20 mouse cellular contexts compared by ENCODE assay signal in genomic region chr13:107872137-107872536, GRCm38 (mm10).
DNase-seq lines count a peak whose midpoint lies in the region; ATAC-seq lines count a peak whose summit lies in the region.
"Had no signal": no experiment of that assay in that cellular context is flagged by ENCODE, and none has a peak within 500 bp of the region (broad histone marks: within the 10 kb centered on the region; RNA-seq: fewer than 3 reads in every experiment).

No protein-coding gene starts in this region.

- H3K4me3 ChIP-seq in forebrain, embryonic 14.5 days (ENCODE audit: low read depth, low read length): no peak overlapping the region
- H3K4me3 ChIP-seq in forebrain, embryonic 10.5 days: no peak overlapping the region
- no peak overlapping the region for H3K4me3 ChIP-seq in limb, embryonic 11.5 days (ENCODE audit: low read depth, low read length)
- no peak overlapping the region for H3K4me3 ChIP-seq in limb, embryonic 10.5 days
- 0 out of 2 replicates have a peak overlapping the region, but pooled peaks have one; percentile 10 for H3K4me3 ChIP-seq in limb, embryonic 13.5 days
- H3K4me3 ChIP-seq: erythroblast, embryonic 14.5 days; layer of hippocampus, adult 2 months had no signal

- ATAC-seq in forebrain, embryonic 14.5 days: peak; percentile 40; the same call in 1 of the 2 replicates
- ATAC-seq in limb, embryonic 11.5 days (ENCODE audit: insufficient number of reproducible peaks, low FRiP score, low TSS enrichment, low read depth): no peak
- ATAC-seq in limb, embryonic 13.5 days (ENCODE audit: low FRiP score, low read depth): peak; percentile 61
- ATAC-seq: forebrain, postnatal 0 days; inflammation-experienced regulatory T-cells, adult 6 months; liver, postnatal 0 days had no signal

- no peak for DNase-seq in forebrain, embryonic 14.5 days (ENCODE audit: low spot score)
- DNase-seq in forebrain, embryonic 10.5 days (ENCODE audit: extremely low spot score, low spot score): no peak
- peak; percentile 37 for DNase-seq in limb, embryonic 11.5 days (ENCODE audit: low spot score)
- no peak for DNase-seq in limb, embryonic 10.5 days (ENCODE audit: low spot score)
- peak; percentile 36 for DNase-seq in ZHBTc4 (ENCODE audit: low read depth, low spot score)
- DNase-seq in MN1 (ENCODE audit: low spot score): no peak
- DNase-seq: adrenal gland, adult 8-10 months; B cell, adult 2 months; cerebellum, adult 9-11 months; forebrain, postnatal 0 days; kidney, adult 9 months; layer of hippocampus, postnatal 36 days; liver, postnatal 0 days; lung, postnatal 10 days; right cerebral cortex, postnatal 14 days; thymus, adult 2 months had no signal

- H3K27me3 ChIP-seq in forebrain, embryonic 14.5 days (replicated peaks; ENCODE audit: control insufficient read depth, insufficient read depth, low read length): no peaks in the 10 kb centered on the region
- no peaks in the 10 kb centered on the region for H3K27me3 ChIP-seq in forebrain, embryonic 10.5 days (ENCODE audit: poor library complexity, severe bottlenecking)
- no peaks in the 10 kb centered on the region for H3K27me3 ChIP-seq in limb, embryonic 11.5 days (ENCODE audit: control insufficient read depth, insufficient read depth, low read length)
- no peaks in the 10 kb centered on the region for H3K27me3 ChIP-seq in limb, embryonic 10.5 days (ENCODE audit: low read depth, poor library complexity, severe bottlenecking)
- 0 out of 2 replicates have a peak, but pooled peaks cover 4% of the 10 kb centered on the region for H3K27me3 ChIP-seq in limb, embryonic 13.5 days

- 66% methylated on average over 10 of the region's 10 CpGs for WGBS in forebrain, embryonic 14.5 days
- WGBS in forebrain, embryonic 10.5 days: 74% methylated on average over 10 of the region's 10 CpGs
- 49% methylated on average over 10 of the region's 10 CpGs for WGBS in limb, embryonic 11.5 days
- 61% methylated on average over 10 of the region's 10 CpGs for WGBS in limb, embryonic 10.5 days
- 41% methylated on average over 10 of the region's 10 CpGs for WGBS in limb, embryonic 13.5 days

- no peaks in the 10 kb centered on the region for H3K9me3 ChIP-seq in forebrain, embryonic 14.5 days (replicated peaks; ENCODE audit: control insufficient read depth, low read length)
- H3K9me3 ChIP-seq in forebrain, embryonic 10.5 days: no peaks in the 10 kb centered on the region
- no peaks in the 10 kb centered on the region for H3K9me3 ChIP-seq in limb, embryonic 11.5 days (ENCODE audit: control insufficient read depth, low read length)
- no peaks in the 10 kb centered on the region for H3K9me3 ChIP-seq in limb, embryonic 10.5 days (replicated peaks)
- no peaks in the 10 kb centered on the region for H3K9me3 ChIP-seq in limb, embryonic 13.5 days

- no peak overlapping the region for H3K4me2 ChIP-seq in forebrain, embryonic 14.5 days (ENCODE audit: low read length)
- H3K4me2 ChIP-seq in limb, embryonic 11.5 days (ENCODE audit: low read depth, severe bottlenecking): no peak overlapping the region
- H3K4me2 ChIP-seq in limb, embryonic 13.5 days (replicated peaks): peak overlapping the region; percentile 30

- H3K27ac ChIP-seq in forebrain, embryonic 14.5 days (ENCODE audit: low read depth, low read length): no peak overlapping the region
- no peak overlapping the region for H3K27ac ChIP-seq in forebrain, embryonic 10.5 days
- no peak overlapping the region for H3K27ac ChIP-seq in limb, embryonic 11.5 days (replicated peaks; ENCODE audit: low read depth, low read length)
- H3K27ac ChIP-seq in limb, embryonic 10.5 days: no peak overlapping the region
- no peak overlapping the region for H3K27ac ChIP-seq in limb, embryonic 13.5 days
- H3K27ac ChIP-seq: layer of hippocampus, adult 2 months had no signal

- H3K4me1 ChIP-seq in forebrain, embryonic 14.5 days (ENCODE audit: control insufficient read depth, insufficient read depth, low read length): peaks cover 8% of the 10 kb centered on the region
- peaks cover 44% of the 10 kb centered on the region for H3K4me1 ChIP-seq in forebrain, embryonic 10.5 days
- peaks cover 11% of the 10 kb centered on the region; the same call in 1 of the 2 replicates for H3K4me1 ChIP-seq in limb, embryonic 11.5 days (ENCODE audit: control insufficient read depth, insufficient read depth, low read length)
- peaks cover 29% of the 10 kb centered on the region for H3K4me1 ChIP-seq in limb, embryonic 10.5 days
- peaks cover 29% of the 10 kb centered on the region for H3K4me1 ChIP-seq in limb, embryonic 13.5 days

- H3K9ac ChIP-seq in forebrain, embryonic 14.5 days (ENCODE audit: low read length): no peak overlapping the region
- H3K9ac ChIP-seq in limb, embryonic 11.5 days (ENCODE audit: low read length): no peak overlapping the region
- no peak overlapping the region for H3K9ac ChIP-seq in limb, embryonic 13.5 days
- H3K9ac ChIP-seq: forebrain, postnatal 0 days; liver, postnatal 0 days had no signal

- no peaks in the 10 kb centered on the region for H3K36me3 ChIP-seq in forebrain, embryonic 14.5 days (ENCODE audit: control insufficient read depth, insufficient read depth, low read length)
- no peaks in the 10 kb centered on the region for H3K36me3 ChIP-seq in forebrain, embryonic 10.5 days (replicated peaks)
- H3K36me3 ChIP-seq in limb, embryonic 11.5 days (ENCODE audit: control insufficient read depth, insufficient read depth, low read length): no peaks in the 10 kb centered on the region
- H3K36me3 ChIP-seq in limb, embryonic 10.5 days: no peaks in the 10 kb centered on the region
- H3K36me3 ChIP-seq in limb, embryonic 13.5 days: no peaks in the 10 kb centered on the region

Comparison
In these comparisons a context has a peak if more than half of its experiments do, and no peak if none do; other contexts are left out.
1. DNase-seq: peak in limb, embryonic 11.5 days (single experiment) and ZHBTc4 (single experiment); none in forebrain, embryonic 14.5 days (single experiment), forebrain, embryonic 10.5 days (single experiment), limb, embryonic 10.5 days (single experiment) and MN1 (single experiment).